Mouse (Mus musculus) NIH3T3 (cell line): ENCODE measurements at regions not wholly inside any gene's neighbourhood (a gene's known extent, or its start where the extent isn't known, plus 50 kb on each side); places are given as distances from the start of the nearest gene placed in this dataset.
"Not testable (repeated sequence)": the region's sequence is repeated elsewhere in the genome, so short reads cannot be mapped to it uniquely, and the experiment has no call there.

ENCODE experiments used
- DNase-seq: peaks from one replicate; pipeline ENCODE4 v3.0.0-alpha.2; 2012; ENCODE audit warnings: low read depth

DNA sequence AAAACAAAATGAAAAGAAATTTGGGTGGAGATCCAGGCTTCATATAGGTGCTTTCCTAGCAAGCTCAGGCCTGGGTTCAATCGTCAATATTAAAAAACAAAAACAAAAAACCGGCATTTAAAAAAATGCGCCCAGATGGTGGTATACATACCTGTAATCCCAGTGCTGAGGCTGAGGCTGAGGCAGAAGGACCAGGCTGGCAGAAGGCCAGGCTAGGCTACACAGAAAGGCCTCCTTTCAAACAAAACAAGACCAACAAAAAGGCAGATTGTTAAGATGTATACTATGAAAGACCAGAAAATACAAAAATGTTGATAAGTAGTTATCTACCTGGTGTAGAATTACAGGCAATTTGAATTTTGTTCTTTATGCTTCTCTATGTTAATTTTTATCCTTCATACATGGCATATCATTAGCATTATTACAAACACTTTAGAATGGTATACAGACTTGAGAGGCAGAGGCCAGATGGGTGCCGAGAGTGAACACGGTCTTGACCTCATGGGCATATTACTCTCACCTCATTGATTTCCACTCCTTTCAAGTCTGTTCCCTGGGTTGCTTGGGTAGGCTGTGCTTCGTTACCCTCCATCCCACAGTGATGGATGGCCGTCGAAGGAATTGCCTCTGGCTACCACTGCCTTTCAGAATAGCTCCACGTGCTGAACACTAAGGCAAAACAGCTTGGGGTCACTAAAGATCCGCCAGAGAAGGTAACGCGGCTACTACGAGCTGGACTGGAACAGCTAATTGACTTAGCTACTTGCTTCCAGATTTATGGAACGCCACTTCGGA is 339.6 kb upstream of the Gm6657 start:
- DNase-seq: no peak

DNA sequence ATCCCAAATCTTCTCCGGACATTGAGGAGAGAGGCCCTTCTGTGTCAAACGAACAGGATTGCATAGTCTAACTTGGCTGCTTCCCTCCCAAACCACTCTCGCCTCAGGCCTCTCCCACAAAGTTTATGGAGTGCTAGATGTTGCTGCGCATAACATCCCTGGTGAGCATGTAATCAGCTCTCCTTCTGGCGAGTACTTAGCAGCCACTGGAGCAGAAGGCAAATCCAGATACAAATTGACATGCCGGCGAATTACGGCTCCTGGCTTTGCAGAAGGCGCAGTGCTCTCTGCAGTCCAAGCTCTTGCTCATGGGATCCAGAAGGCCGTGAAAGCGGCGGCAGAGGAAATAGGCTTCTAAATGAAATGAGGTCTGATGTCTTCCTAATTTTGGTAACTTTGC is 338.2 kb upstream of the Gm6657 start:
- no peak for DNase-seq

DNA sequence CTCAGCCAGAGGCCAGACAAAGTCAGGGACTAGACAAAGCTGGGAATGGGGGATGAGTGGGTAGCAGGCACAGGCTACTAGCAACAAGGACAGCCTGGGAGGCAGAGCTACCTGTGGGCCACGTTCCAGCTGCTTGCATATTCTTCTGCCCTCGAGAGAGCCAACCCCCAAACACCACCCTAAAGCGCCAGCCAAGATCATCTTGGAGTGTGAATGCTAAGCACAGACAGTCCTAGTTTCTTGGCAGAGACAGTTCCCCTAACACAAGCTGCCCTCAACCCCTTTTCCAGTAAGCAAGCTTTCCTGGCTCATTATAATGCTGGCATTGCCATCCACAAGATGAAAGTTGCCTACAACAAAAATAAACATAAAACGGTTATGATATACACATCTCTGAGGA is 336.8 kb upstream of the Gm6657 start:
- no peak for DNase-seq

DNA sequence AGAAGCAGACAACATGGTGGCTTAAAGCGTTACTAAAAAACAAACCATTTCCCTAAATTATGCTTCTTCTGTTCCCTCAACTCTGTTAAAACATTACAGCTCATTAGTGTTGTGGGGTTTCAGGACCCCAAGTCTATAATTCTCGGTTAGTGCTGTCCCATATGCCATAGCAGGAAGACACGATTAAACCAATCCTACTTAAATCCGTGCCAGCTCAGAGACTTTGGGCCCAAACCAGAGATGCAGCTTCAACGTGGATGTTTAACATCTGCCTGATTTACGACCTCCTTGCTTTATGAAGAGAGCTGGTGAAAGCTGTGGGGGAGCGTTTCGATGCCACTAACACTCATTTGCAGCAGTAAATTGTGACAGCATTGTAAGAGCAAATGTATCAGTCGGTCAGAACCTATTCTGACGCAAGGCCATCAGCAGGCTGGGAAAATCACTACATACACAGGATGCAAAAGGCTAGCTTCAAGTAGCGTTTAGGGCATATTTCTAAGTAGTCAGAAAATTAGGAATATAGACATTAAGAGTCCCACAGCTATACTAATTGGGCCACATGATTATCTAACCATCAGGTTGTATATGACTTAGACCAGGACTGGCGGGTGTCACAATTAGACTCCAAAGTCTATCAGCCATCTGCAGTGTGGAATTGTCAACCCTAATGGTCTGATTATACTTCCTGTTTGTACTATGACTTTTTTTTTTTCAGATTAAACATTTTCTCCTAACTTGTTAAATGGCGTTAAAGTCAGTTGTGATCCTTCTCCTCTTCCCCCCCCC is 333.1 kb upstream of the Gm6657 start:
- no peak for DNase-seq

DNA sequence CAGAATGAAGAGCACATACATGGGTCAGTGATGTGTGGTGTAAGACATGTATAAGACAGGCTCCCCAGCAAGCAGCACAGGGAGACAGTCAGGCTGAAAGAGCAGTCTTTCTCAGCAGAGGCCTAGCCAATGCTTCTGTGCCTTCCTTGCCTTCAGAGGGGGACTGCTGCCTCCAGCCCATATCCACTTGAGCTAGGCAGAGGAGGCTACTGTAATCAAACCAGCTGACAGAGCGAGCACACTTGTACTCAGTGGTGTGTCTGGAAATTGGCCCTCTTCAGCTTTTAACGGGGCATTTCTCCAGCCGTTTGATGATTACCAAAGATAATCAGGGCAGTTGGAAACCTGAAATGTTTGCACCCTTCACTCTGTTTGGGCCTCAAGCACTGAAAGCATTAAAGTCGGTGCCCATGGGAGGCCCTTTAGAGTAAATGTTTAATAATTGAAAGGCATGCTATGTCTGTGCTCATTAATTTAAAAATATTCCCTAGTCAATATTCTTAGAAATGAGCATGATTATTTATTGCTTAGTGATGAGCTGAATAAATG is 326.0 kb upstream of the Gm6657 start:
- no peak for DNase-seq

DNA sequence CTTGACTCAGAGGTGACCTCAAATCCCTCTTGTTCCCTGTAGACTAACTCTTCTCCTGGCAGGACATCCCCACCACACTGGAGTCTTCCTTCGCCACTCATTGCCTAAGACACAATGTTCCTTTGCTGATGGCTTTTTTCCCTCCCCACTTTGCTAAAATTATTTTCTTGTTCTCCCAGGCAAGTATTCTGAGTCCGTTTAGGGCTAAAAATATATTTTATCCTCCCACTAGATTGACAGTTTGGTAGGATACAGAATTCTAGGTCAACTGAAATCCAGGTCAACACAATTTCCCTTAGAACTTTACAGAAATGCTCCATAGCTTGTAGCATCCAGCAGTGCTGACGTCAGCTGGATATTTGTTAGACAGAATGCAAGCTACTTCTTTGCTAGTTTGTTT is 324.7 kb upstream of the Gm6657 start:
- no peak for DNase-seq

DNA sequence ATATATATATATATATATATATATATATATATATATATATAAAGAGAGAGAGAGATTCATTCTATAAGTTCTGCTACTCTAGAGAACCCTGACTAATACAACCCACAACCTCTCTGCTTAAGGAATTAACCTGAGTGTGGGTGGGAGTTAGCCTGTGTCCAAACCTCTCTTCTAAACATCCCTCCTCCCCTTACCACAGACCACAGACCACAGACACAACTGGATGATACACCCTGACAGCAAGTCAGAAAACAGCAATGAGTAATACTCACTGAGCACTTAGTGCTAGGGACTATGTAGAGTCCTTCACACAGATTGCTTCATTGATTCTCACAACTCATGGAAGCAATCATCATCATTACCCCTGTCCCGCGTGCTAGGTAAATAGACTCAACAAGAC is 306.7 kb upstream of the Gm6657 start:
- DNase-seq: no peak

DNA sequence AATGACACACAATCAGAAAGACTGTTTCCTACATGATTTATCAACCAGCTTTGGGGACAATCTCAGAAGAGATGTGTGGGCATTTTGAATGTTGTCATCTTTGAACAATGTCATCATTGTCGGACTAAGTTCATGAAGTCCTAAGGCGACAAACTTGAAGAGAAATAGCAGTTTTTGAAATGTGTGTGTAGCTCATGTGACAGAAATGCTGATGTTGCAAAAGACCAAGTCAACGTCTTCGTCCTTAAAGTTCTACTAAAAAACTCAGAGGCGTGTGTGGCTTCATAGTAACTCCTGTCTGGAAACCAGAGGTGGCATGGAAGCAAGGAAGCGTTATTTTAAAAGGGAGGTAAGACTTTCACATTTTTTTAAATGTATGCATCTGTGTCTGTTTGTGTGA is 302.6 kb upstream of the Gm6657 start:
- DNase-seq: no peak

DNA sequence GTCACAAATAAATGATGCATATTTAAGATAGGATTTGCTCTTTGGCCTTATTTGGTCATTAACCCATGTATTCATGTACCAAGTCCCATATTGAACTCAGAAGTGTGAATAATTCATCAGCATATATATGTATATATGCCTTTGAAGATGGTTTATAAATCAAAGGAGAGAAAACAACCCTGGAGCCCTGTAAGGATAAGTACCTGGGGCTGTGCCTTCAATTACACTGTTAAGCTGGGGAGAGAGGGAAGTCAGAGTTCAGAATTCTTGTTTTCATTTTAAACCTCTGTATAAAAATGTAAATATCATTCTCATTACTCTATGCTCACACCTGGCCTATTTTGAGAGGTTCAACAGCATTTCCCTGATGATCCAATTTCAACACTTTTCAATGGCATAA is 299.8 kb upstream of the Gm6657 start:
- no peak for DNase-seq

DNA sequence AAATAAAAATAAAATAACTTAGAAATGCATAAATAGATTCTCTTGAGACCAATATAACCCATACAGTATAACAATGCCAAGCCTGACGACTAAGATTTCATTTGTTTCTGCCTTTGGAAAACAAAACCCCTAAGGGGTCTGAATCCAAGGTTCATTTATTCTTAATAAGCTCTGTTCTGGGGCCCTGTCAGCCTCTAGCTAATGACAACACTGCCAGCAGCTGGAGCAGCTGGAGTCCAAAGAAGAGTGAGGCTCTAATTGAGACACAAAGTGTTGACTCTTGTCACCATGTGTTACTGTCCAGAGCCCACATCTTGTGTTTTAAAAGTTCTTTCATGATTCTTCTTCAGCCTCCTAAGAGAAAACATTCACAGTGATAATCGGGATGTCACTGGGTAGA is 298.5 kb upstream of the Gm6657 start:
- no peak for DNase-seq

DNA sequence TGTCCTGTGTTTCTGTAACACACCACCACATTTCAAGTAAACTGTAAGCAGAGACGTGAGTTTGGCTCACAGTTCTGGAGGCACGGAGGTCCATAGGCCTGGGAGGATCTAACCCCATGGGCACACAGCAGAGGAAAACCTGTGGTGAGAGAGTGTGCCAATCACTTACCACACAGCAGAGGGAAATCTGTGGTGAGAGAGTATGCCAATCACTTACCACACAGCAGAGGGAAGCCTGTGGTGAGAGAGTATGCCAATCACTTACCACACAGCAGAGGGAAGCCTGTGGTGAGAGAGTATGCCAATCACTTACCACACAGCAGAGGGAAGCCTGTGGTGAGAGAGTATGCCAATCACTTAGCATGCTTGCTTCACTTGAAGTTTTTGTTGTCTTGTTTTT is 295.1 kb upstream of the Gm6657 start:
- DNase-seq: not testable (repeated sequence)

DNA sequence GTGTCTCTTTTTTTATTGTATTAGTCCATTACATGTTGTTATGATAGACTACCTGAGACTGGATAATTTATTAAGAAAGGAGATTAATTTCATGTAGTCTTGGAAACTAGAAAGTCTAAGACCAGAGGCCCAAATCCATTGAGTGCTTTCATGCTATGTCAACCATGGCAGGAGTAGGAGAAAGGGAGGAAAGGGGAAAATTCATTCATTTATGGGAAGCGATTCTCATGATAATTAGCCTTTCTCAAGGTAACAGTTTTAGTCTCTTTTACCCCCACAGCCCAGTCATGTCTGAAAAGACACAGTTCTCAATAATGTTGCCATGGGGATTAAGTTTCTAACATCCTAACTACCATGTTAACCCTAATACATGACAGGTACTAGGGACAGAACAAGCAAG is 292.8 kb upstream of the Gm6657 start:
- DNase-seq: no peak

DNA sequence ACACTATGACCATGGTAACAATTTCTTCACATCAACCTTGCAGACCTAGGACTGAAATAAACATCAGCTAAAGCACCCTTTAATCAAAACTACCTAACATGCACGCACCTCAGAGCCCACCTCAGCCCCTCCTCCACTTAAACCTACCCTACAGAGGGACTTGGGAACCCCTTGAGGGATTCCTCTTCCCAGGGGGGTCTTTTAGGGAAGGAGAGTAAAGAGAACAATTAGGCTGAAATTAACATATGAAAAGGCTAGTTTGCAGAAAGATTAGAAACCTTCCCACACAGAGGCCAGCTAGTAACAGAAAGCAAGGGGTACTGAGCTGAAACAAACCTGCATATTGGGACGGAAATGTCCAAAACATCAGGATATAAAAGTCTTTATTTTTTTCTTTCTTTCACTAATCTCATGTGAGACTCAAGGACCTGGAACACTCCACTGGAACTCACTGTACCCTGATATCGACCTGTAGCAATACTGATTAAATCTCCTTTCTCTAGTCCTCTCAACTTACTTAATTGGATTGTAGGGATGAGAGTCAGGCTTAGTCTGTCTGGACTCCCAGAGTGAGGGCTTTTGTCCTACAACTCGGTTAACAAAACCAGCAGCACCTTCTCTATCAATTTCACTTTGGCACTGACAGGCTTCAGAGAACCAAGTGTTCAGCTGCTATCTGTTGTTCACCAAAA is 281.0 kb upstream of the Gm6657 start:
- no peak for DNase-seq

DNA sequence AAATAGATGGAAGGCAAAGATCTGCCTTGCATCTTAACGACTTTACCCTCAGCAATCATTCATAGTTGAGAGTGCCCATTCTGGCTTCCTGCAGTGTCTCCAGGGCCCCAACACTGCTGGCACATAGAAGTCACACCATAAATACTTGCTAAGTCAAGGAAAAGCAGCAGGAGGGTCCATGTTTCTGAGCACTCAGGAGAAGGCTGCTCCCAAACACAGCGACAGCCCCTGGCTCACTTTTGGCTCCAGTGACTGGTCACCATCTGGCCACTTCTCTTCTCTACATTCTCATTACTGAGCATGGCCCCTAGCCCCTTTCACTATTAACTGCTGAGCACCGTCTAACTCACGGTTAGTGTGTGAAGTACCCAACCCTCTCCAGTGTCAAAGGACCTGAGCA is 265.3 kb upstream of the Gm6657 start:
- DNase-seq: no peak

DNA sequence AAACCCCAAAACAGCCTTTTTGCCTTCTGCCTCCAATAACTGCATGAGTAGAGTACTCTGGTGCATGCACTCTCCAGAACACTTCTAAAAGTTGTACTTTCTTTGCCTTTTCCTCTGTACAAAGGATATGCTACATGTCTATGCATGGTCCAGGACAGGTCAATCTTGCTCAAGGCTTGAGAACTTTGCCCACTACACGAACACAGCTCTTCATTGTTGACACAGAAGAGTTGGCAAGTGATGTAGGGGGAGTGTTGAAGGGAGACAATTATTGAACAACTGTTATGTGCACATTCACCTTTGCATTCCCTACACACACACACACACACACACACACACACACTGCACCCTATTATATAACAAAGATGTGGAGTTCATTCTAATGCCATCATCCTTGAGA is 264.5 kb upstream of the Gm6657 start:
- DNase-seq: no peak

DNA sequence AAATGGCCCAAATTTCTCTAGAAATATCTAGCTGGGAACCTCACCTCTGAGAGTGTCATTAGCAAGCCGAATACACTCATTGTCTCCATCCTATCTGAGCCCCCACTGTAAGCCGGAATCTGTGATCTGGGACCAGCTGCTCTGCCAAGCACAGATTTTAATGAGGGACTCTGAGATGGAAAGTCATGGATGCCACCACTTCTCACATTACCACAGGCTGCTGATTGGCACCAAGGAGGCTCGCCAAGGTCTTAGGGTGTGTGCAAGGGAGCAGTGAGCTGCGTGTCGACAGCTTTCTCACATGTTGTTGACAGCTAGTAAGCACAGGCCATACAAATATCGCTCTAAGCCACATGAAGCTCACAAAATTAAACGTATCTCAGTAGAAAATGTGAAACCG is 250.1 kb upstream of the Gm6657 start:
- DNase-seq: no peak

DNA sequence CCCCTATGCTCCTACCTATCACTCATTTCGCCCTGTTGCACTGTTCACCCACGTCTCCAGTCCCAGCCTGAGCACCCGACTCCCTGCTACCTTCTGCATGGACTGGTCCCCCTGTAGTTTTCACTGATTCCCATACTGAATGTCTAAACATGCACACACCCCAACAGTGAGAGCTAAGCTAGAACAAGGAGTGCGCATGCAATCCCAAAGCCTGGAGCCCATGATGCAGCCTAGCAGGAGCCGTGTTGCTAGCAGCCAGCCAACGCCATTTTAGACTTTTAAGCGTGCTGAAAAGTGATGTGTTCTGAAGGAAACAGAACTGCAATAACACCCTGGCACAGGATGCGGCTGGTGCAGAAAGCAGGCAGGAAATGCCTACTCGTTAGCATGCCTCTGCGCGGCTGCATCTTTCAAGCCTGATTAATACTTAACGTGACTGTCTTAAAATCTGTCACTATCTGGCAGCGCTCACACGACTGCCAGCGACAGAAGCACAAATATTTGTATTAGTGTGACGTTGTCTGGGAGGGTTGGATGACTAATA is 244.5 kb upstream of the Gm6657 start:
- DNase-seq: no peak

DNA sequence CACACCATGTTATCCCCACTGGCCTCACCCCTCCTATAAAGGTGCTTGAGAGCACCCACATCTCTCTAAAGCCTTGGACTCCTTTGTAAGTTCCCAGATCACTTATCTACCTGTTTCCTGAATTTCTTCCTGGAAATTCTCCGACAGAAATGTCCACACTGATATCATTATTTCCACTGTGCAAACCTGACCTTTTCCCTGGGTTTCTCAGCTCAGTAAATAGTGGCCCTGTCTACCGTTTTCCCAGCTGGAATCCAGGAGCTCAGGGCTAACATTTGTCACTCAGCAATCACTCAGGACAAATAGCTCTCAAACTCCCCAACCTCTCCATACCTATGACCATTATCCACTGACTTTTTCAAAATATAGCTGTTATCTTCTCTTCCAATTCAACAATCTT is 241.6 kb upstream of the Gm6657 start:
- no peak for DNase-seq

DNA sequence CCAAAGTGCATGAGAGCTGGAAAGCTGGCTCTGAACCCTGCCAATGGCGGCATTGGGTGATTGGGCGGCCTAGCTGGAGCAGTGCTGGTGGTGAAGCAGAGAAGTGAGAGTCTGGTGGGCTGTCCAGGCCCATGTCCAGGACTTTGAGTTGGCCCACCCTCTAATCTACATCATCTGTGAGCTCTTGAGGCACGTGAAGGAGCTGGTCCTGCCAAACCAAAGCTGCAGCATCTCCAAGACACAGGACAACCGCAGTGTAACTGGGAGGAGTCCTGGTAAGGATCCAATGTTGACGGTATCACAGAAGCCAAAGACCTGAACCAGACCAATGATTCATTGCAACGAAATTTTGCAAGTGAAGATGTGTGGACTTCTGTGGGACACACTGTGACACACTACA is 231.4 kb upstream of the Gm6657 start:
- peak; percentile 38 for DNase-seq

DNA sequence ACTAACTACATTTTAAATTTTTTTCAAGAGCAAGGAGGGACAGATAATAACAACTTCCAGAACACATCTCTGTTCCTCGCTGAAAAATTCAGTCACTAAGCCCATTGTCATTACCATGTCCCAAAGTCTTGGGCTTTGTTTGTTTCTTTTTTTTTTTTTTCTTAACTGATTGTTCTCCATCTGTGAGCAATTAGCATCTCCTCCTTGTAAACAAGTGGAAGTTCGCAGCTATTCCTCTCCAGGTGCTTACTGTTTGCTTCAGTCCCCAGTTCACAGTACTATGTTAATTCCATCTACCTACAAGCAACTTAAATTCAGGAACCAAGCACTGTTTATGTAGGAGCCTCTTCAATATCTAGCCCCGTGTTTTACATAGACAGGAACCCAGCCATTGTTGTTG is 225.5 kb upstream of the Gm6657 start:
- no peak for DNase-seq

DNA sequence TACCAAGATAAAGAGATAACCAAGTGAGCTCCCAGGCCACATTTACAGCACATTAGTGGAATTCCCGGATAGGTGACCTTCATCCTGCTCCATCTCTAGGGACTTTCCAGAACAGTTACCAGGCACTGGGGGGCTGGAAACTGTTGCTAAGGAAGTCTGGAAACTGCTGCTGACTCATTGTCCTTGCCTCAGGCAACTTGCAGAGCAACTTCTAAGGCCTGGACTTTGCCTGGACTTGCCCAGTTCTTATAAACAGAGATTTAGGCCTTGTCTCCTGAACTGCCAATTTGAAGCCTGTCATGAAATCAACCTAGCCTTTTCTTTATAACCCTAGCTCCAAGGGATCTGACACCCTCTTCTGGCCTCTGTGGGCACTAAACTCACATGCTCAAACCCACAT is 224.0 kb upstream of the Gm6657 start:
- DNase-seq: peak; percentile 31

DNA sequence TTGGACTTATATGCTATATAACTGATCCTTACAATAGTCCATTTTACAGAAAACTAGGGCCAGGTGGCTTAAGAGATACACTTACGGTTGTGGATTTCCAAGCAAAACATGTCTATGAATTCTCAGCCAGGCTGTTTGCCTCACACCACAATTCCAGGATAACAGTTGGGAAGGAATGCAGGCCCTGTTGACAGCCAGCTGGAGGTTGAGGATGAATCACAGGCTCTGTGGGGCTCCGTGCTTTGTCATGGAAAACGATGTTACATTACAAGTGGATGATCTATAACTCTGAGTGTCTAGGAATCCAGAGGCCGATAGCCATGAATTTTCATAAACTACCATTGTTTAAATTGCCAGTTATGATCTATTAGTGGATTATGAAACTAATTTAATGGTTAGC is 221.9 kb upstream of the Gm6657 start:
- peak; percentile 27 for DNase-seq

DNA sequence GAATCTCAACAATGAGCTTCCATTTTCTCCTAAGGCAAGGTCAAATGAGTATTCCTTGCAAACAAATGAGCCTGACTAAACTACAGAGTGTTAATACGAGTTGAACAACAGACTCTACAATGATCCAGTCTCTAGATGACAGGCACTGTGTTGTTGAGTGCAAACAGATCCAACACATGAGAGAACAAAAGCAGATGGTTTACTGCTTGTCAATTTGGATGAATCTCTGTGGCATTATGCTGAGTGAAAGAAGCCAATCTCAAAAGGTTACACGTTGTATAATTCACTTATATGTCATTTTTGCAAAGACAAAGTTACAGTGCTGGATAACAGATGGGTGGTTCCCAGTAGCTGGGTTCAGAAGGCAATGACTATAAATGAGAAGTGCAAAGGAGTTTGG is 217.1 kb upstream of the Gm6657 start:
- no peak for DNase-seq
